In the genomic region with DNA sequence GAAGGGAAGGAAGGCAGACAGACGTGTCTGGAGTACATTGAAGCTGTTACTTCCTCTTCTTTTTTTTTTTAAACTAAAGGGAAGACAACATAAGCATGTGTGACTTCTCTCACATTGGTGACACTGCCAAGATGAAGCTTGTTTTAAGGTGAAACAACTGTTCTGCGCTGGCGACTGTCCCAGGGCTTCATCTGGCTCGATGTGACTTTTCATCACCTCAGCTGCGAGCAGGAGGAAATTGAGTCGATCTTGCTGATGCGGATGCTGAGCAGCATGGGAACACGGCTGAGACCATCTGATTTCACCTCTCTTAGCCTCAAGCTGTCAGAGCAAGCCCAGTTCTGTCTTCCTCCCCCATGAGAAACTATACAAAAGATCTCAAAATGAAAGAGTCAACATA, we compare ENCODE assay signal across 12 mouse cellular contexts.
DNase-seq lines count a peak whose midpoint lies in the region; ATAC-seq and TF ChIP-seq lines count a peak whose summit lies in the region.
"Had no signal": no experiment of that assay in that cellular context is flagged by ENCODE, and none has a peak within 500 bp of the region (broad histone marks: within the 10 kb centered on the region; RNA-seq: fewer than 3 reads in every experiment).

No protein-coding gene starts in this region.

- no peaks in the 10 kb centered on the region for H3K27me3 ChIP-seq in stomach, postnatal 0 days (ENCODE audit: control insufficient read depth, insufficient read depth, low read length)
- H3K27me3 ChIP-seq: heart, embryonic 13.5 days; midbrain, embryonic 12.5 days had no signal

- no peak overlapping the region for H3K27ac ChIP-seq in left cerebral cortex, adult 2 months
- no peak overlapping the region for H3K27ac ChIP-seq in stomach, postnatal 0 days (replicated peaks)
- H3K27ac ChIP-seq: heart, embryonic 13.5 days; midbrain, embryonic 12.5 days had no signal

- TF ChIP-seq EP300 in stomach, postnatal 0 days (optimal IDR thresholded peaks at IDR 0.05) = no peak

- no peak overlapping the region for H3K4me2 ChIP-seq in stomach, postnatal 0 days (replicated peaks; ENCODE audit: low read depth)
- H3K4me2 ChIP-seq: heart, embryonic 13.5 days; midbrain, embryonic 12.5 days had no signal

- no peak for ATAC-seq in stomach, postnatal 0 days (ENCODE audit: low FRiP score, low TSS enrichment)

- no peak for TF ChIP-seq CTCF in left cerebral cortex, adult 2 months (IDR thresholded peaks at IDR 0.05)
- TF ChIP-seq CTCF in stomach, postnatal 0 days (IDR thresholded peaks at IDR 0.05; ENCODE audit: low read depth) = no peak

- intact Hi-C loops in left cerebral cortex, adult 2 months (cut with DNase I) = loop anchor here (10.0 kb wide), 1 partner anchor 286 kb away; no protein-coding TSS in a partner anchor
- intact Hi-C loops in heart, postnatal 10 days (cut with DNase I) = no loop called here

- WGBS in stomach, postnatal 0 days = 51% methylated on average over 8 of the region's 8 CpGs

- no peaks in the 10 kb centered on the region for H3K36me3 ChIP-seq in stomach, postnatal 0 days (ENCODE audit: control insufficient read depth, insufficient read depth, low read length)
- H3K36me3 ChIP-seq: heart, embryonic 13.5 days; midbrain, embryonic 12.5 days had no signal

- H3K9ac ChIP-seq in stomach, postnatal 0 days (ENCODE audit: low read length) = no peak overlapping the region
- H3K9ac ChIP-seq: heart, embryonic 13.5 days; midbrain, embryonic 12.5 days had no signal

- no peak overlapping the region for H3K4me3 ChIP-seq in left cerebral cortex, adult 2 months
- no peak overlapping the region for H3K4me3 ChIP-seq in stomach, postnatal 0 days (ENCODE audit: low read depth, low read length)
- H3K4me3 ChIP-seq: heart, embryonic 13.5 days; midbrain, embryonic 12.5 days had no signal

- DNase-seq in left cerebral cortex, adult 18-20 months (ENCODE audit: low spot score in 2 of 2) = peak; percentile 27 to 28
- no peak for DNase-seq in left cerebral cortex, adult 2 months (ENCODE audit: extremely low spot score in 1 of 2, low spot score in 2 of 2)
- peak; percentile 84 to 86 for DNase-seq in heart, postnatal 10 days
- DNase-seq in kidney, postnatal 4 days = peak; percentile 80 to 86
- peak; percentile 18 for DNase-seq in stomach, postnatal 0 days (ENCODE audit: low spot score)
- DNase-seq in embryo, embryonic 9.5 days (ENCODE audit: extremely low spot score) = no peak
- no peak for DNase-seq in retina, embryonic 14.5 days (ENCODE audit: low spot score)
- DNase-seq: adrenal gland, postnatal 10 days; embryo, embryonic 11 days; thymus, postnatal 36 days had no signal

- no peaks in the 10 kb centered on the region for H3K4me1 ChIP-seq in stomach, postnatal 0 days (replicated peaks; ENCODE audit: control insufficient read depth, insufficient read depth)
- H3K4me1 ChIP-seq: heart, embryonic 13.5 days; midbrain, embryonic 12.5 days had no signal

- H3K9me3 ChIP-seq in stomach, postnatal 0 days (ENCODE audit: control insufficient read depth, low read length) = no peaks in the 10 kb centered on the region
- H3K9me3 ChIP-seq: heart, embryonic 13.5 days; midbrain, embryonic 12.5 days had no signal

Comparison
In these comparisons a context has a peak if more than half of its experiments do, and no peak if none do; other contexts are left out.
1. DNase-seq: peak in left cerebral cortex, adult 18-20 months (2 of 2), heart, postnatal 10 days (2 of 2), kidney, postnatal 4 days (2 of 2) and stomach, postnatal 0 days (single experiment); none in left cerebral cortex, adult 2 months (0 of 2), embryo, embryonic 9.5 days (single experiment) and retina, embryonic 14.5 days (single experiment).